Mouse (Mus musculus): ENCODE data around the gene Paqr8.

Gene Paqr8

GRCm38 (mm10) chr1:20890404-20890921 is at the start of gene Paqr8:
Paqr8 (plus strand) TSS chr1:20890606.
- DNase-seq: peak; percentile 88

GRCm38 (mm10) chr1:20856924-20857902 is 33.2 kb upstream of the Paqr8 start:
- no peak for DNase-seq

GRCm38 (mm10) chr1:20860775-20861174 is 29.6 kb upstream of the Paqr8 start:
- DNase-seq: no peak

- DNase-seq: no peak
Observed at GRCm38 (mm10) chr1:20861865-20862264, 28.5 kb upstream of the Paqr8 start.

GRCm38 (mm10) chr1:20863452-20864172 is 26.8 kb upstream of the Paqr8 start:
- DNase-seq: no peak

GRCm38 (mm10) chr1:20867241-20867902 is 23.0 kb upstream of the Paqr8 start:
- DNase-seq: no peak

GRCm38 (mm10) chr1:20868036-20868435 is 22.4 kb upstream of the Paqr8 start:
- DNase-seq: no peak

- no peak for DNase-seq
Observed at GRCm38 (mm10) chr1:20870887-20871286, 19.5 kb upstream of the Paqr8 start.

- DNase-seq: no peak
Observed at GRCm38 (mm10) chr1:20872496-20872895, 17.9 kb upstream of the Paqr8 start.

GRCm38 (mm10) chr1:20874061-20874460 is 16.3 kb upstream of the Paqr8 start:
- DNase-seq: no peak

GRCm38 (mm10) chr1:20877355-20877754 is 13.1 kb upstream of the Paqr8 start:
- no peak for DNase-seq

- DNase-seq: no peak
Observed at GRCm38 (mm10) chr1:20879361-20879760, 11.0 kb upstream of the Paqr8 start.

GRCm38 (mm10) chr1:20883079-20883478 is 7.3 kb upstream of the Paqr8 start:
- DNase-seq: no peak

- DNase-seq: no peak
Observed at GRCm38 (mm10) chr1:20889677-20890403, 566 bp upstream of the Paqr8 start.

GRCm38 (mm10) chr1:20890941-20891399 is 564 bp downstream of the Paqr8 start:
- peak; percentile 80 for DNase-seq

- DNase-seq: no peak
Observed at GRCm38 (mm10) chr1:20893059-20893458, 2.7 kb downstream of the Paqr8 start.

GRCm38 (mm10) chr1:20898391-20898790 is 8.0 kb downstream of the Paqr8 start:
- no peak for DNase-seq

- DNase-seq: no peak
Observed at GRCm38 (mm10) chr1:20900336-20900735, 9.9 kb downstream of the Paqr8 start.

- peak; percentile 67 for DNase-seq
Observed at GRCm38 (mm10) chr1:20905501-20906127, 15.2 kb downstream of the Paqr8 start.

- peak; percentile 76 for DNase-seq
Observed at GRCm38 (mm10) chr1:20906128-20906515, 15.7 kb downstream of the Paqr8 start.

- DNase-seq: no peak
Observed at GRCm38 (mm10) chr1:20908541-20908940, 18.1 kb downstream of the Paqr8 start.

GRCm38 (mm10) chr1:20912115-20912514 is 21.7 kb downstream of the Paqr8 start:
- no peak for DNase-seq
